Mouse (Mus musculus) cerebellum, adult 2 months (tissue): ENCODE results near the gene Bloc1s3.

Source experiments
- CTCF ChIP-seq: fragments of 200-500 bp; IDR thresholded peaks from 2 replicates; pipeline ENCODE4 v1.5.1; 2011; ENCODE audit warnings: low read depth, mild to moderate bottlenecking, control low read depth, low read length, moderate library complexity, borderline replicate concordance; ENCODE audit not compliant: insufficient read depth
- POLR2A ChIP-seq: fragments of 200-500 bp; IDR thresholded peaks from 2 replicates; pipeline ENCODE4 v1.6.1; 2011; ENCODE audit warnings: low read length, control low read depth, borderline replicate concordance; ENCODE audit not compliant: insufficient read depth

DNA sequence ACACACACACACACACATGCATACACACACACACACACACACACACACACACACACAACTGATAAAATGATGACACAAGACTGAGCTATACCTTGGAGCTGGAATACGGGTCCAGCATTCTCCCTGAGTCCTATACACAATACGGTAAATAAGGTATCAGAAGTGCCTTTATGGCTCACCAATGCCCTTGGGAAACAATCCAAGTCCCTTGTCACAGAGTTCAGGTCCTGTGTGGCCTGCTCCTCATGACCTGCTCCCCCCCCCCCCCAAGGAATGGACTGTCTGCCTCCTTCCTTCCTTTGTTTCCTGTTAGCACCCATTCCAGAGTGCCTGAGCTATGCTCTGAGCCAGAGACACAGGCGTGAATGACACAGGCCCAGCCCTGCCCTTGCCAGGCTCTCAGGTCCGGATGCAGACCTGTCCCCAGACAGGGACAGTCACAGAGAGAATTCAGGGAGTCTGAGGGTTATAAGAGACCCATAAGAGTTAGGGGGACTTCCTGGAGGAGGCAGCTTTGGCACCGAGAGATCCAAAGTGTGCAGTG is 41.5 kb downstream of the Bloc1s3 start:
- no peak for TF ChIP-seq POLR2A
- TF ChIP-seq CTCF: no peak
